Mouse (Mus musculus): Measurements from ENCODE around the gene Usp45. TPM values are rescaled to one million over a fixed set of nuclear protein-coding genes. Genes with fewer than 3 reads are reported as not detected.

Usp45 gene
- polyA plus RNA-seq, 1 experiment, result 22.5 TPM

DNA sequence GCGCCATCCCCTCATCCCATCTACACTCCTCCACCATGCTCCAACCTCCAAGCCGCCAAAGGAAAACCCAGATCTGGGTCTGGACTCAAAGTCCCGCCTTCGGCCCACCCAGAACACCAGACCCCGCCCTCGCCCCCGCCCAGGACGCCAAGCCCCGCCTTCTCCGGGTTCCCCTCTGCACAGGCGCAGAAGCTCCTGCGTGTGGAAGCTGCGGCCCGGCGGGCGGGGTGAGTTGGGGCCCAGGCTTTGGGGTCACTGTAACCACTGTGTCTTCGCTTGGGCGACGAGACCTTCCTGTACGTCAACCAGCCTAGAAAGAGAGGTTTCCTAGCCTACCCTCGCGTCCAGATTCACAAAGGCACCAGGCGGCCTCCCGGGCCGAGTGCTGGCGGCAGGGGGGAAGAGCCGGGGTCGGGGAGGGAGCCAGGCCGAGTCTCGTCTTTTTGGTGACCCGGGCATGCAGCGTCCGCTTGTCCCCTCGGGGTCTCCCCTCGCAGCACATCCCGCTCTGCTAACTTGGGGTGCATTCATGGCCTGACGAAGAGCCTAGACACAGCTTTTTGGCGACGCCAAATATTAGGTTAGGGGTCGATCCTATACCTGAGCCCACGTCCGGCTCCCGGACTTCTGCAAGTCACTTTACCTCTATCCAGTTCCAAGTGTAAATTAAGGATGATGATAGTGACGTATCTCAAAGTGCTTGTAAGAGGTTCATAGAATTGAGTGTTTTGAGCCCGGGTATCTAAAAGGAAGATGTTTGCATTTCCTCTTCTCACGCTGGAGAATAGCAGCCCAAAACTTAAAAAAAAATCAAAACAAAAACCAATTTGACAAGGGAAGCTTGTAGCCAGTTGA, 9.4 kb downstream of the Usp45 start:
- peak; percentile 92 to 94 for DNase-seq
- peak overlapping the region; percentile 73 for H3K27ac ChIP-seq (ENCODE audit: insufficient read depth, low read length)
- no peak for TF ChIP-seq CTCF (IDR thresholded peaks at IDR 0.05; ENCODE audit: borderline replicate concordance, insufficient read depth, low read depth, low read length)
- peak; percentile 85 for TF ChIP-seq POLR2A (IDR thresholded peaks at IDR 0.05; ENCODE audit: borderline replicate concordance, insufficient read depth, low read length)
- peak overlapping the region; percentile 96 for H3K4me3 ChIP-seq (replicated peaks; ENCODE audit: insufficient read depth, low read depth, low read length)
- H3K4me1 ChIP-seq (ENCODE audit: control insufficient read depth, insufficient read depth, low read length), result no peaks in the 10 kb centered on the region
- H3K27me3 ChIP-seq (ENCODE audit: control insufficient read depth, insufficient read depth, low read length), result no peaks in the 10 kb centered on the region
- under 1% methylated on average over 46 of the region's 46 CpGs for WGBS

DNA sequence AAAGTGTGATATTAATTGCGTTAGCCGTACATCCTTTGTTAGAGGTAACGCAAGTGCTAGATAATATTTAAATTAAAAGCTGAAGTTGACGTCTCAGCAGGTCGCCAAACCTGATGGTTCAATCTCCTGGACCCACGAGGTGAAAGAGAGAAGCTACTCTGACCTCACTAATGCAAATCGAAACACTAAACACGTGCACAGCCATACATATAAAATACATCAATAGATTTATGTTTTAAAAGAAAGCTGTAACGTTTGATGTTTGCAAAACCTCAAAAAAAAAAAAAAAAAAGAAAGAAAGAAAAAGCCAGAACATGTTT, 9.9 kb downstream of the Usp45 start:
- DNase-seq, result no peak
- no peak overlapping the region for H3K27ac ChIP-seq (ENCODE audit: insufficient read depth, low read length)
- 2% methylated on average over 9 of the region's 9 CpGs for WGBS
- peak overlapping the region; percentile 96 for H3K4me3 ChIP-seq (replicated peaks; ENCODE audit: insufficient read depth, low read depth, low read length)
- no peaks in the 10 kb centered on the region for H3K27me3 ChIP-seq (ENCODE audit: control insufficient read depth, insufficient read depth, low read length)
- H3K4me1 ChIP-seq (ENCODE audit: control insufficient read depth, insufficient read depth, low read length), result no peaks in the 10 kb centered on the region
- TF ChIP-seq CTCF (IDR thresholded peaks at IDR 0.05; ENCODE audit: borderline replicate concordance, insufficient read depth, low read depth, low read length), result no peak
- no peak for TF ChIP-seq POLR2A (IDR thresholded peaks at IDR 0.05; ENCODE audit: borderline replicate concordance, insufficient read depth, low read length)

DNA sequence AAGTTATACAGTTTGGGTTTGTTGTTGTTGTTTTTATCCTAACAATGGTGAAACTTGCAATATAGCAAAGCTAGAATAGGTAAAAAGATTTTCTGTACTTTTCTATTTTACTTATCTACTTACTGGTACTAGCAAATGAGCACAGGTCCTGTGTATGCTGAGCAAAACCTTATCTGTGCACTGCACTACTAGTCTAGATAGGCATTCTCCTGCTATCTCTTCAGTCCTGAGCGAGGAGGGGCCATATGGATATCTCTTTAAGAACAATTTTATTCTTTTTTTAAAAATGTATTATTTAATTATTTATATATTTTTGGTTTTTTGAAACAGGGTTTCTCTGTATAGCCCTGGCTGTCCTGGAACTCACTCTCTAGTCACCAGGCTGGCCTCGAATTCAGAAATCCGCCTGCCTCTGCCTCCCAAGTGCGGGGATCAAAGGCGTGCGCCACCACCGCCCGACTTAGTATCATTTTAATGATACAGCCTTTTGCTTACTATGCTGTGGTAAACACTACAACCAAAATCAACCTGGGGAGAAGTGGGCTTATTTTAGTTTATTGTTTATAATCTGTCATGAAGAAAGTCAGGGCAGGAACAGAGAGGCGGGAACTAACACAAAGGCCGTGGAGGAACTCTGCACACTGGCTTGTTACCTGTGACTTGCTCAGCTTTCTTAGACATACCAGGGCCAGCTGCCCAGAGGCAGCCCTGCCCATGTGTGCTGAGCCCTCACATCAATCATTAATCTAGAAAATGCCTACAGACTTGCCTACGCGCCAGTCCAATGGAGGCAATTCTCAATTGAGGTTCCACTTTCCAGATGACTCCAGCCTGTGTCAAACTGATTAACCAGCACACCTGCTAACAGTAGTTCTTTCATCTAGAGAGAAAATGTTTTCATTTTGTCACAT, 14.1 kb downstream of the Usp45 start:
- no peak for DNase-seq
- WGBS, result 97% methylated on average over 12 of the region's 12 CpGs
- TF ChIP-seq CTCF (IDR thresholded peaks at IDR 0.05; ENCODE audit: borderline replicate concordance, insufficient read depth, low read depth, low read length) (no peak), POLR2A (IDR thresholded peaks at IDR 0.05; ENCODE audit: borderline replicate concordance, insufficient read depth, low read length) (no peak)
- H3K4me1 ChIP-seq (ENCODE audit: control insufficient read depth, insufficient read depth, low read length), result no peaks in the 10 kb centered on the region
- no peak overlapping the region for H3K4me3 ChIP-seq (replicated peaks; ENCODE audit: insufficient read depth, low read depth, low read length)
- no peak overlapping the region for H3K27ac ChIP-seq (ENCODE audit: insufficient read depth, low read length)
- no peaks in the 10 kb centered on the region for H3K27me3 ChIP-seq (ENCODE audit: control insufficient read depth, insufficient read depth, low read length)

DNA sequence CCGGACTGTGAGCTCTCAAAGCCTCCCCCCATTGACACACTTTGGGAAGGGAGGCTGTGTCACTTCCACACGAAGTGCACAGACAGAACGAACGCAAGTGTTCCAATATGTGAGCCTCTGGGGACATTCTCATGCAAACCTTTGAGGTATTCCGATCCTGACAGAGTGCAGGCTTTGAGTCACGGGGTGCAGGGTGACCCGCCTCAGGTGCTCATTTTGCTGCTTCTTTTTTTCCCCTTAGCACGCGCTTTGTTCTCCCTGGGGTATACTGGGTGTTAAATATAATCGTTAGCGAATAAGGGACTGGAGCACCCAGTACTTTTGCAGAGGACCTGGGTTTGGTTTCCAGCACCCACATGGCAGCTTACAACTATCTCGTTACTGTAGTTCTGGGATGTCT, 19.3 kb downstream of the Usp45 start:
- WGBS, result 96% methylated on average over 12 of the region's 12 CpGs
- Histone ChIP-seq H3K4me1 (ENCODE audit: control insufficient read depth, insufficient read depth, low read length) (no peaks in the 10 kb centered on the region), H3K27me3 (ENCODE audit: control insufficient read depth, insufficient read depth, low read length) (no peaks in the 10 kb centered on the region), H3K27ac (ENCODE audit: insufficient read depth, low read length) (no peak overlapping the region), H3K4me3 (replicated peaks; ENCODE audit: insufficient read depth, low read depth, low read length) (no peak overlapping the region)
- DNase-seq, result no peak
- TF ChIP-seq POLR2A (IDR thresholded peaks at IDR 0.05; ENCODE audit: borderline replicate concordance, insufficient read depth, low read length) (no peak), CTCF (IDR thresholded peaks at IDR 0.05; ENCODE audit: borderline replicate concordance, insufficient read depth, low read depth, low read length) (no peak)

DNA sequence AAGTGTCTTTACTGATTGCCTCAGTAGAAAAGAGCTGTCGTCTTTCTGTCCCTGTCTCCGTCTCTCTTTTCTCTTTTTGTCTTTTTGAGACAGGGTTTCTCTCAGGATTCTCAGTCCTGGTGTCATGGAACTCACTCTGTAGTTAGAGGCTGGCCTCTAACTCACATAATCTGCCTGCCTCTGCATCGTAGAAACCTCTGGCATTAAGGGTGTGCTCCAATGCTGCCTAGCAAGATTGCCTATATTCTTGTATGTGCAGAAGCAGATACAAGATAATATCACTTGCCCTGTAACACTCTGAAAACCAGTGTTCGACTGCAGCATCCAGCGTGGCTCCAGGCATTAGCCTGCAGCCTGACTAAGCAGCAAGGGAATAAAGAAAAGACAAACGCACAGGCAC, 21.9 kb downstream of the Usp45 start:
- peaks cover 3% of the 10 kb centered on the region for H3K4me1 ChIP-seq (ENCODE audit: control insufficient read depth, insufficient read depth, low read length)
- no peak for TF ChIP-seq CTCF (IDR thresholded peaks at IDR 0.05; ENCODE audit: borderline replicate concordance, insufficient read depth, low read depth, low read length)
- no peak for TF ChIP-seq POLR2A (IDR thresholded peaks at IDR 0.05; ENCODE audit: borderline replicate concordance, insufficient read depth, low read length)
- no peak overlapping the region for H3K27ac ChIP-seq (ENCODE audit: insufficient read depth, low read length)
- H3K4me3 ChIP-seq (replicated peaks; ENCODE audit: insufficient read depth, low read depth, low read length), result no peak overlapping the region
- H3K27me3 ChIP-seq (ENCODE audit: control insufficient read depth, insufficient read depth, low read length), result no peaks in the 10 kb centered on the region
- 67% methylated on average over 6 of the region's 6 CpGs for WGBS
- no peak for DNase-seq

DNA sequence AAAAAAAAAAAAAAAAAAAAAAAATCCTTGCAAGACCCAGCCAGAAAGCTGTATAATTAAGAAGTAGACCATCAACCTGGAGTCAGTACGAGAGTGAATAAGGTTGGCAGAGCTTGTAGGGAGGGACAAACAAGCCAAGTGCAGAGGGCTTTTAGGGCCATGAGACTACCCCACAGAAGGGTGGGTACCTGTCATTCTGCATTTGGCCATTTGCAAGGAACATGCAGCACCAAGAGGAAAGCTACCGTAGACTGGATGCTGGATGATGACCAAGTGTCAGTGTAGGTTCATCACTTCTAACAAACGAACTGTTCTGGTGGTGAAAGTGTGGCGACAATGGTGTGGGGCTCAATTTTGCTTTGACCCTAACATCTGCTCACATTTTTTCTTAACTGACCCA, 22.9 kb downstream of the Usp45 start:
- no peak for DNase-seq
- Histone ChIP-seq H3K27ac (ENCODE audit: insufficient read depth, low read length) (no peak overlapping the region), H3K27me3 (ENCODE audit: control insufficient read depth, insufficient read depth, low read length) (no peaks in the 10 kb centered on the region), H3K4me3 (replicated peaks; ENCODE audit: insufficient read depth, low read depth, low read length) (no peak overlapping the region), H3K4me1 (ENCODE audit: control insufficient read depth, insufficient read depth, low read length) (peaks cover 3% of the 10 kb centered on the region)
- TF ChIP-seq POLR2A (IDR thresholded peaks at IDR 0.05; ENCODE audit: borderline replicate concordance, insufficient read depth, low read length), result no peak
- TF ChIP-seq CTCF (IDR thresholded peaks at IDR 0.05; ENCODE audit: borderline replicate concordance, insufficient read depth, low read depth, low read length), result no peak
- WGBS, result 37% methylated on average over 4 of the region's 4 CpGs

DNA sequence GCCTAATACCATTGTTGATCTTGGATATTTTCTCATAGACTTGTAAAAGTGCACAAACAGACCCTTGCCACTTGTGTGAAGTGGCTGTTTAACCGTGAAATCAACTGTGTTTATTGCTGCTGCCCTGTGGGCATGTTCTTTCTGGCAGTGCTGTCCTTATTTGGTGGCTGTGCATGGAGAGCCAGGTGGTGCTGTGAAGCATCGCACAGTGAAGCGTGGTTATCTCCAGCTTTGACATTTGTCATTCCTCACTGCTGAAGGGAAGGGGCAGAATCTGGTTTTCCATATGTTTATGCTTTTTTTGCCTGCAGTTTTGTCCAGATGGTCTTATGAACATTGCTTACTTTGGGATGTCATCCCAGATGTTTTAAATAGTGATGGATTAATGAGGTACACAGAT, 26.7 kb downstream of the Usp45 start:
- 11% methylated on average over 3 of the region's 3 CpGs for WGBS
- Histone ChIP-seq H3K4me1 (ENCODE audit: control insufficient read depth, insufficient read depth, low read length) (peaks cover 3% of the 10 kb centered on the region), H3K27me3 (ENCODE audit: control insufficient read depth, insufficient read depth, low read length) (no peaks in the 10 kb centered on the region), H3K4me3 (replicated peaks; ENCODE audit: insufficient read depth, low read depth, low read length) (no peak overlapping the region), H3K27ac (ENCODE audit: insufficient read depth, low read length) (no peak overlapping the region)
- DNase-seq, result peak in 1 of 2 experiments; percentile 28
- no peak for TF ChIP-seq CTCF (IDR thresholded peaks at IDR 0.05; ENCODE audit: borderline replicate concordance, insufficient read depth, low read depth, low read length)
- TF ChIP-seq POLR2A (IDR thresholded peaks at IDR 0.05; ENCODE audit: borderline replicate concordance, insufficient read depth, low read length), result no peak

All from cerebellum, adult 2 months (tissue).